Mouse (Mus musculus) erythroblast, embryonic 14.5 days (primary cell): Measurements from ENCODE around the gene Lmbrd1.

Source experiments
- GATA1 ChIP-seq: IDR thresholded peaks from 2 replicates; pipeline ENCODE4 v1.6.1; 2012; ENCODE audit warnings: low read length, inconsistent platforms, mixed read lengths
- TAL1 ChIP-seq: IDR thresholded peaks from 3 replicates; pipeline ENCODE4 v1.6.1; 2012; ENCODE audit warnings: low read length, inconsistent platforms, mixed read lengths

DNA sequence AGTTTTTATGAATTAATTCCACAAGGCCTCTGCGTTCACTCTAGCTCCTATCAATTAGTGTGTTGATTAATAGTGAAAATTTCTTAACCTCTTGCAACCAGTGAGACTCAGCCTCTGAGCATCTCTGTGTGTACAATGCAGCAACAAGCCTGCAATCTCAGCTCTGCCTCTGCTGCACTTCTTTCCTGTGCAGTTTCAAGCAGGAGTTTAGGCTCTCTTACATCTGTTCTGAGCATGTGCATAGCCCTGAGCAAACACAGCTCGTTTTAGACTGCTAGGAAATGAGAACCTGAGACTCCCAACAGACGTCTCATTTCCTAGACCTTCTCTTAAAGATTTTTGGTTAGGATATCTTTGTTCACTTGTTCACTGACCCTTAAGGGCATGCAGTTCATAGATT, 63.1 kb downstream of the Lmbrd1 start:
- no peak for TF ChIP-seq GATA1
- no peak for TF ChIP-seq TAL1
